Mouse (Mus musculus) kidney, embryonic 16.5 days (tissue): Measurements from ENCODE around the gene Shroom3. TPM values are rescaled to one million over a fixed set of nuclear protein-coding genes. Genes with fewer than 3 reads are reported as not detected.

Experiments used
- ATAC-seq: fragments of 200-750 bp; cut with Nextera tagmentation; 2 replicates; pipeline ENCODE4 v1.8.0; 2017; ENCODE audit warnings: moderate TSS enrichment; ENCODE audit not compliant: low FRiP score, low TSS enrichment
- H3K27ac ChIP-seq: fragments of 300-500 bp; sonication (generic); 2 replicates; pipeline ENCODE4 v1.5.1; 2014; ENCODE audit warnings: low read length
- H3K27me3 ChIP-seq: fragments of 300-500 bp; sonication (generic); 2 replicates; pipeline ENCODE4 v1.6.1; 2014; ENCODE audit warnings: low read length, control low read depth, mixed read lengths; ENCODE audit not compliant: insufficient read depth
- H3K36me3 ChIP-seq: fragments of 300-500 bp; sonication (generic); 2 replicates; pipeline ENCODE4 v1.6.1; 2014; ENCODE audit warnings: low read length, control low read depth, mixed read lengths; ENCODE audit not compliant: insufficient read depth
- H3K4me1 ChIP-seq: fragments of 300-500 bp; sonication (generic); 2 replicates; pipeline ENCODE4 v1.6.1; 2014; ENCODE audit warnings: low read length, control low read depth, mixed read lengths; ENCODE audit not compliant: insufficient read depth
- H3K4me2 ChIP-seq: fragments of 300-500 bp; sonication (generic); replicated peaks from 2 replicates; pipeline ENCODE4 v1.6.1; 2014; ENCODE audit warnings: low read depth, low read length
- H3K4me3 ChIP-seq: fragments of 300-500 bp; sonication (generic); 2 replicates; pipeline ENCODE4 v1.5.1; 2014; ENCODE audit warnings: mild to moderate bottlenecking, low read length
- H3K9ac ChIP-seq: fragments of 300-500 bp; sonication (generic); replicated peaks from 2 replicates; pipeline ENCODE4 v1.6.1; 2014; ENCODE audit warnings: low read length
- H3K9me3 ChIP-seq: fragments of 300-500 bp; sonication (generic); 2 replicates; pipeline ENCODE4 v1.6.1; 2016; ENCODE audit warnings: low read length, control low read depth
- WGBS: fragments of 180-500 bp; shearing (Covaris S2); extraction: QIAGEN DNeasy Blood & Tissue Kit; methylation state at CpG from one replicate; pipeline ENCODE4 v1.1.7; 2014; 5-methylcytosine and 5-hydroxymethylcytosine counted together
- polyA plus RNA-seq: library from polyadenylated mRNA; unstranded; fragments of >200 nt; fragmentation: Nextera tagmentation; extraction: Ambion mirVana; gene quantifications from 2 replicates; pipeline ENCODE4 v1.2.1, GENCODE M21; 2015

The Shroom3 gene
- 8.1 and 8.3 TPM in 2 replicates for polyA plus RNA-seq

DNA sequence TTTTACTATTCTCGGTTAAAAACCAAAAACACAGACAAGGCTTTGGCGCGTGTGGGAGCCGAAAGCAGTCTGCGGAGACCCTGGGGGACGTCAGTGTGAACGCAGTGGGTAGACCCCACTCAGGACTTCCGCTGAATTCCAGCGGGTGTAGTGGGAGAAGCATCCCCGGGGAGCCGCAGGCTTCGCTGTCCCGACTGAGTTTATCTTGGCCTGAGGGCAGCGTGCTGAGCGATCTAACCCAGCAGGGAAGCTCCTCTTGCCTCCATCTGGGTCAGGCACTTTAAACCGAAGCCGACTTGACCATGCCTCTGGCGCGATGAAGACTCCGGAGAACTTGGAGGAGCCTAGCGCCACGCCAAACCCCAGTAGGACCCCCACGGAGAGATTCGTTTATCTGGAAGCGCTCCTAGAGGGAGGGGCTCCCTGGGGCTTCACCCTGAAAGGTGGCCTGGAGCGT is at the start of gene Shroom3:
TSS of gene Shroom3 (plus strand) at position 85 of the 457 bp plus-strand sequence.
- WGBS, result under 1% methylated on average over 26 of the region's 26 CpGs
- Histone ChIP-seq H3K9ac (peak within 1 kb of the TSS; percentile 69), H3K4me3 (peak within 1 kb of the TSS; percentile 61), H3K36me3 (no peaks in the 10 kb centered on the region), H3K27ac (no peak within 1 kb of the TSS), H3K4me2 (peak within 1 kb of the TSS; percentile 98), H3K9me3 (no peaks in the 10 kb centered on the region), H3K27me3 (peaks cover 3% of the 10 kb centered on the region; the same call in 1 of the 2 replicates), H3K4me1 (no peaks in the 10 kb centered on the region)
- ATAC-seq, result peak; percentile 57; the same call in 1 of the 2 replicates

DNA sequence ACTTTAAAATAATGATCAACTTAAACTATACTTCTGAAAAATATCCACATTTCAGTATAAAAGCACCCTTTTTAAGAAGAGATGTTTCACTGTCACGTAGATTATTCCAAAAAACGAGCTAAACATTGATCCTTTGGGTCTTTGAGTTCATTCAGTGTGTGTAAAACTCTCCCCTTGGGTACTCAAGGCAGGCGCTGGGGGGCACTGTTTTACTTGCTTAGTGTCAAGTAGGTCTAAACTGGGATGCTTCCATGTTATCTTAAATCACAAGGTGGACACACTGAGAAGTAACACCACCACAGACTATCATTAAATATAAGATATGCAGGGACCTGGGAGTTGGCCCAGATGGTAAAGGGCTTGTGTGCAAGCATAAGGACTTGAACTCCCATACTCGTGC is 49.7 kb upstream of the Shroom3 start:
- Histone ChIP-seq H3K4me3 (no peak overlapping the region), H3K27me3 (no peaks in the 10 kb centered on the region), H3K9me3 (no peaks in the 10 kb centered on the region), H3K9ac (no peak overlapping the region), H3K4me1 (no peaks in the 10 kb centered on the region), H3K27ac (no peak overlapping the region), H3K36me3 (no peaks in the 10 kb centered on the region), H3K4me2 (no peak overlapping the region)
- WGBS, result 77% methylated on average over 4 of the region's 4 CpGs
- ATAC-seq, result no peak

DNA sequence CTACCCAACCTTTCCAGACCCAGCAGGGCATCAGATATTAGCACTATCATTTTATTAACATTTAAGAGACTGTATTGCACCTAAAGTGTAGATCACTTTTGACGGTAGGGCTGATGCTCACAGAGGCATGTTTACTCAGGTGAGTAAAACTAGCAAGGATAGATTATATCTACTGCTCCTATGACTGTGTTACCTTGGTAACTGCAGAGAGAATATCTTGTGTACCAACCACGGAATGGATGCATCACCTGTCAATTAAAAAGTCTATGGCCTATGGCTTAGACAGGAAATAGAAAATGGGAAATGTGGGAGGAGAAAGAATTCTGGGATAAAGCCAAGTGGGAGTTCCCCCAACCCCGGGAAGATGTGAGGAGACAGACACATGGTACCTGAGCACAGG is 48.3 kb upstream of the Shroom3 start:
- Histone ChIP-seq H3K9me3 (no peaks in the 10 kb centered on the region), H3K4me1 (no peaks in the 10 kb centered on the region), H3K4me3 (no peak overlapping the region), H3K4me2 (no peak overlapping the region), H3K27ac (no peak overlapping the region), H3K9ac (no peak overlapping the region), H3K36me3 (no peaks in the 10 kb centered on the region), H3K27me3 (no peaks in the 10 kb centered on the region)
- WGBS, result 69% methylated on average over 3 of the region's 3 CpGs
- ATAC-seq, result no peak

DNA sequence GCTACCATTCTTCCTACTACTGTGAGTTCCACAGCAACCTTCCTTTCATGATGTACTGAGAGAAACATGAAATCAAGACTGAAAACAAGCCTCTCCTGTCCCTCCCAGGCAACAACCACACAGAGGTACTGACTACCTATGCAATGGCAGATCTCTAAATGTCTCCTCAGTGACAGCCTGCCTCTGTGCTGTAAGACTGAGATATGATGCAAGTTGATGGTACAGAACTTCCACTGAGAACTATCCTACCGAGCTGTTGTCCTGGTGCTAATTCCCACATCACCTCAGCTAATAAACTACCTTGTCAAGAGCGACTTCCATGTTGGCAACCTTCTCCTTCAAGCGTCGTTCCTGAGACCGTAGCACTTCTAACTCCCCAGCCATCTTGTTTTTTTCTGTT is 47.3 kb upstream of the Shroom3 start:
- Histone ChIP-seq H3K4me1 (no peaks in the 10 kb centered on the region), H3K9ac (no peak overlapping the region), H3K4me3 (no peak overlapping the region), H3K27me3 (no peaks in the 10 kb centered on the region), H3K9me3 (no peaks in the 10 kb centered on the region), H3K27ac (no peak overlapping the region), H3K4me2 (no peak overlapping the region), H3K36me3 (no peaks in the 10 kb centered on the region)
- ATAC-seq, result no peak
- WGBS, result 72% methylated on average over 5 of the region's 5 CpGs

DNA sequence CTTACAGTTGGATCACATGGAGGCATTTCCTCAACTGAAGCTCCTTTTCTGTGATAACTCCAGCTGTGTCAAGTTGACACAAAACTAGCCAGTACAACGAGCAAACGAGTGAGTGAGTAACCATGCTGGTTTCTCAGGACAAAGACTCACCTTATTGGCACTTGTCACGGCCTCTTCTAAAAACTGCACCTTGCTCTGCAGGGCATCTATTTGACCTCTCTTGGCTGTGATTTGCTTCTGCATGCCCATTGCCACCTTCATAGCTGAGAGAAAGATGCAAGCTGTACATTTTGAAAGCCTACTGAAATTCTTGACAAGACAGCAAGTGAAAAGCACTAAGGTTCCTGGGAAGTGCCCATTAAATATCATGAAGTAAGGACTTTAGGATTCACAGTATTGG is 42.4 kb upstream of the Shroom3 start:
- WGBS, result 91% methylated on average over 3 of the region's 3 CpGs
- no peak overlapping the region for H3K4me2 ChIP-seq
- H3K4me3 ChIP-seq, result no peak overlapping the region
- no peaks in the 10 kb centered on the region for H3K36me3 ChIP-seq
- no peaks in the 10 kb centered on the region for H3K27me3 ChIP-seq
- H3K4me1 ChIP-seq, result no peaks in the 10 kb centered on the region
- H3K9me3 ChIP-seq, result no peaks in the 10 kb centered on the region
- no peak for ATAC-seq
- no peak overlapping the region for H3K9ac ChIP-seq
- H3K27ac ChIP-seq, result no peak overlapping the region

DNA sequence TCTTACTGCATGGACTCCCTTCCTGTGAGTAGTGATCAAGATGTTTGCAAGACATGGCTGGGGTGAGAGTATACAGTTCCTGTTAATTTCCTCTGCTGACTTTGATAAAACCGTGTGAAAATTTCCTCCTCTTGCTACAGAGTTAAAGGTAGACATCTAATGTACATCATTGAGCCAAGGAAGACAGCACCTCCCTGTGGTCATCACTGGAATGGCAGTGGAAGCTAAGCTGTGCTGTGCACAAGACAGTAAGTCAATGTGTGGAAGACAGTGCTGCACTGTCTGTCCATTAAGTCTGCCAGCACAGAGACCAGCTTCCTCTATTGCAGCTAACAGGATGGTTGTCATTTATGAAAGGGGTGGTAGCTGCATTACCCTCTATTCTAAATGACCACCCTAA is 27.0 kb upstream of the Shroom3 start:
- H3K36me3 ChIP-seq, result no peaks in the 10 kb centered on the region
- no peak overlapping the region for H3K4me3 ChIP-seq
- 8% methylated on average over 1 of the region's 1 CpGs for WGBS
- H3K4me2 ChIP-seq, result no peak overlapping the region
- no peak overlapping the region for H3K27ac ChIP-seq
- no peaks in the 10 kb centered on the region for H3K9me3 ChIP-seq
- H3K4me1 ChIP-seq, result no peaks in the 10 kb centered on the region
- ATAC-seq, result 0 out of 2 replicates have a peak, but pooled peaks have one; percentile 39
- no peaks in the 10 kb centered on the region for H3K27me3 ChIP-seq
- no peak overlapping the region for H3K9ac ChIP-seq

DNA sequence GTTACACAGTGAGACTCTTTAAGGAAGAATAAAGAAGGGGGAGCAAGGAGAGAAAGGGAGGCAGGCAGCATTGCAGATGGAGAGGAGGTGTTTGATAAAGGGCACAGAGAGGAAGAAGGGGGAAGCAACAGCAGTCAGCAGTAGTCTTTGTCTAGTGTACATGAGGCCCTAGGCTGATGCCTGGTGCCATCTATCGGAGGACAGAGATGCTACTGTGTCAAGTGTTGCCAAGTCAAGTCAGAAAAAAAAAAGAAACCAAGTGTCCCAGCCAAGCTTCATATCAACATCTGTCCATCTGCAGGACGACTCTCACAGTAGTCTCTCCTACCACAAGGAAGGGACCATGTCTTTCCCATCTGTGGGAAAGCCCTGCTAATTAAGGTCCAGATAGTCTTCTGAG is 18.9 kb upstream of the Shroom3 start:
- no peak for ATAC-seq
- no peaks in the 10 kb centered on the region; the same call in 1 of the 2 replicates for H3K9me3 ChIP-seq
- H3K36me3 ChIP-seq, result no peaks in the 10 kb centered on the region
- no peak overlapping the region for H3K4me3 ChIP-seq
- WGBS, result 71% methylated on average over 2 of the region's 2 CpGs
- no peak overlapping the region for H3K9ac ChIP-seq
- no peak overlapping the region for H3K27ac ChIP-seq
- no peaks in the 10 kb centered on the region for H3K27me3 ChIP-seq
- H3K4me1 ChIP-seq, result no peaks in the 10 kb centered on the region
- H3K4me2 ChIP-seq, result no peak overlapping the region

DNA sequence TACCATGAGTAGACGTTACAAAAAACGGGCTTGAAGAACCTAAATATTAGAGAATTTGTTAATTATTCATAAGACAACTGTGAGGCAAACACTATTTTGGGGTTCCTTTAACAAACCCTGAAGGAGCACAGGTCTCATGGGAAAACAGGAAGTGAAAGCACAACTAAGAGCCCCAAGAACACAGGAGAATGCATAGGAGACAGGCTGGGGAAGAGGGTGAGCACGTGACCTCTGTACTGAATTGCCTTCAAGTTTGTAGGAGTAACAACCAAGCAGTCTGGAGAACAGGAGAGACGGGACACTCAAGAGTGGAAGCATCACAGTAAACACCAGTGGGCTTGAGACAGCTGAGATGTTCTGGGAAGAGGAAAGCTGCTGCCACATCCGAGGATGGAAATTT is 16.4 kb upstream of the Shroom3 start:
- 78% methylated on average over 5 of the region's 5 CpGs for WGBS
- no peak overlapping the region for H3K4me3 ChIP-seq
- no peak for ATAC-seq

DNA sequence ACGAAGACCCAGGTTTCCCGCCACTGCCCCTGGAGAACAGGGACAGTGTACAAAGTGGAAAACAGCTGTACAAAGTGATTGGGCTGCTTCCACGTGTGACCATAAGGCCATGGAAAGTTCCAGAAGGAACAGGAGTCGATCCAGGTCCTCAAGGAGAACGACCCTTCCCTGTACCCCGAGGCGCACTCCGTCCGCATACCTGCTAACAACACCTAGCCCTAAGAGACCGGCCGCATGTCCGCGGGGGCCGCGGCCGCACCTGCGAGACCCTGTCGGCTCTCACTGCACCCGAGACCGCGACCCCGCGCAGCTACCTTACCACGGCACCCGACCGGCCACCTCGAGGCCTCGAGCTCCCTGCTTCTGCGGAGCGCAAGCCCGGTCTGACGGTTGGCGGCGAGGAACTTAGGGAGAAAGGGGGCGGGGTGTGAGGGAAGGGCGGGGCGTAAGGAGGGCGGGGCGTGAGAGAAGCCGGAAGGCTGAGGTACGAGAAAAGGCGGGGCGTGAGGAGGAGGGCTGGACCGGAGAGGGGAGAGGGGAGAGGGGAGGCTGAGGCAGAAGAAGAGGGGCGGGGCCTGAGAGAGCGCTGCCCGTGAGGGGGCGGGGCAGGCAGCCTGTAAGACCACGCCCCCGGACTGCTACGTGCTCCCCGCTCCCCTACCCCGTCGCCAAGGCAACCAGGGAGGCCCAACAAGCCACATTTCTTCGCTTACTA is 8.2 kb upstream of the Shroom3 start, which contains the start of gene Ccdc158:
TSS of gene Ccdc158 (minus strand) at position 413 of the 715 bp plus-strand sequence.
- ATAC-seq, result peak; percentile 90
- Histone ChIP-seq H3K4me2 (peak within 1 kb of the TSS; percentile 88), H3K27me3 (no peaks in the 10 kb centered on the region), H3K9me3 (no peaks in the 10 kb centered on the region), H3K9ac (peak within 1 kb of the TSS; percentile 54), H3K4me3 (peak within 1 kb of the TSS; percentile 49), H3K36me3 (no peaks in the 10 kb centered on the region), H3K4me1 (peaks cover 4% of the 10 kb centered on the region; the same call in 1 of the 2 replicates), H3K27ac (no peak within 1 kb of the TSS)
- 16% methylated on average over 43 of the region's 55 CpGs for WGBS

More for the DNA sequence above, 16.4 kb upstream of the Shroom3 start:
- Histone ChIP-seq H3K9me3 (no peaks in the 10 kb centered on the region; the same call in 1 of the 2 replicates), H3K27me3 (no peaks in the 10 kb centered on the region), H3K4me2 (no peak overlapping the region), H3K4me1 (no peaks in the 10 kb centered on the region), H3K36me3 (no peaks in the 10 kb centered on the region), H3K9ac (no peak overlapping the region), H3K27ac (no peak overlapping the region)

DNA sequence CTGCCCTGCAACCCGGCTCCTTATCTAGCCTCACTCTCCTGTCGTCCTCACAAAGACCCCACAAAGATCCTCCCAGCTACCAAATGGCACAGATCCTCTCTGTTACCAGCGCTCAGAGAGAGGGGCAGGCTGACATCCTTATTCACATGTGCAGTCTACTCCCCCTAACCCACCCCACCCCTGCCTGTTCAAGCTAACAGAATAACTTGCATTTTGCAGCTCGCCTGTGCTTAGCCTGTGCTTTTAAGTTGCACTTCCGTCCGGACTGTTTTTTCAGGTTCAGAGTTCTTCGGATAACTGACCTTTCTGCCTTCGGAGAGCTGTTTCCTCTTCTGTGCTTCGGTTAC is 7.7 kb upstream of the Shroom3 start:
- under 1% methylated on average over 9 of the region's 9 CpGs for WGBS
- Histone ChIP-seq H3K27ac (no peak overlapping the region), H3K9me3 (no peaks in the 10 kb centered on the region), H3K4me2 (peak overlapping the region; percentile 88), H3K36me3 (no peaks in the 10 kb centered on the region), H3K4me3 (peak overlapping the region; percentile 49), H3K4me1 (peaks cover 4% of the 10 kb centered on the region; the same call in 1 of the 2 replicates), H3K27me3 (no peaks in the 10 kb centered on the region), H3K9ac (peak overlapping the region; percentile 37; the same call in 1 of the 2 replicates)
- ATAC-seq, result no peak; the same call in 1 of the 2 replicates
